Mouse (Mus musculus): ENCODE measurements at regions not wholly inside any gene's neighbourhood (a gene's known extent, or its start where the extent isn't known, plus 50 kb on each side); places are given as distances from the start of the nearest gene placed in this dataset.

- Histone ChIP-seq H3K36me3 (ENCODE audit: control insufficient read depth, insufficient read depth, low read length) (no peaks in the 10 kb centered on the region), H3K4me1 (replicated peaks; ENCODE audit: control insufficient read depth, insufficient read depth, low read length) (peaks cover 50% of the 10 kb centered on the region), H3K4me3 (ENCODE audit: control insufficient read depth, insufficient read depth, low read length) (no peak overlapping the region), H3K27ac (ENCODE audit: control insufficient read depth, insufficient read depth, low read length) (no peak overlapping the region), H3K27me3 (ENCODE audit: control insufficient read depth, insufficient read depth, low read length) (no peaks in the 10 kb centered on the region)
- no peak for TF ChIP-seq CTCF (IDR thresholded peaks at IDR 0.05; ENCODE audit: borderline replicate concordance, control insufficient read depth, extremely low read depth, insufficient read depth, low read length, poor library complexity)
- no peak for TF ChIP-seq POLR2A (IDR thresholded peaks at IDR 0.05; ENCODE audit: control insufficient read depth, extremely low read depth, insufficient read depth, low read length, poor library complexity)
- DNase-seq = no peak
- WGBS = 10% methylated on average over 5 of the region's 5 CpGs
These were observed 73.6 kb downstream of the Sdc1 start for GRCm38 (mm10) chr12:8844748-8845147.

GRCm38 (mm10) chr12:8845443-8845842, 74.3 kb downstream of the Sdc1 start:
- TF ChIP-seq POLR2A (IDR thresholded peaks at IDR 0.05; ENCODE audit: control insufficient read depth, extremely low read depth, insufficient read depth, low read length, poor library complexity) (no peak), CTCF (IDR thresholded peaks at IDR 0.05; ENCODE audit: borderline replicate concordance, control insufficient read depth, extremely low read depth, insufficient read depth, low read length, poor library complexity) (no peak)
- peaks cover 50% of the 10 kb centered on the region for H3K4me1 ChIP-seq (replicated peaks; ENCODE audit: control insufficient read depth, insufficient read depth, low read length)
- H3K27me3 ChIP-seq (ENCODE audit: control insufficient read depth, insufficient read depth, low read length) = no peaks in the 10 kb centered on the region
- H3K36me3 ChIP-seq (ENCODE audit: control insufficient read depth, insufficient read depth, low read length) = no peaks in the 10 kb centered on the region
- H3K4me3 ChIP-seq (ENCODE audit: control insufficient read depth, insufficient read depth, low read length) = no peak overlapping the region
- no peak for DNase-seq
- no peak overlapping the region for H3K27ac ChIP-seq (ENCODE audit: control insufficient read depth, insufficient read depth, low read length)
- WGBS = 85% methylated on average over 8 of the region's 8 CpGs

DNA sequence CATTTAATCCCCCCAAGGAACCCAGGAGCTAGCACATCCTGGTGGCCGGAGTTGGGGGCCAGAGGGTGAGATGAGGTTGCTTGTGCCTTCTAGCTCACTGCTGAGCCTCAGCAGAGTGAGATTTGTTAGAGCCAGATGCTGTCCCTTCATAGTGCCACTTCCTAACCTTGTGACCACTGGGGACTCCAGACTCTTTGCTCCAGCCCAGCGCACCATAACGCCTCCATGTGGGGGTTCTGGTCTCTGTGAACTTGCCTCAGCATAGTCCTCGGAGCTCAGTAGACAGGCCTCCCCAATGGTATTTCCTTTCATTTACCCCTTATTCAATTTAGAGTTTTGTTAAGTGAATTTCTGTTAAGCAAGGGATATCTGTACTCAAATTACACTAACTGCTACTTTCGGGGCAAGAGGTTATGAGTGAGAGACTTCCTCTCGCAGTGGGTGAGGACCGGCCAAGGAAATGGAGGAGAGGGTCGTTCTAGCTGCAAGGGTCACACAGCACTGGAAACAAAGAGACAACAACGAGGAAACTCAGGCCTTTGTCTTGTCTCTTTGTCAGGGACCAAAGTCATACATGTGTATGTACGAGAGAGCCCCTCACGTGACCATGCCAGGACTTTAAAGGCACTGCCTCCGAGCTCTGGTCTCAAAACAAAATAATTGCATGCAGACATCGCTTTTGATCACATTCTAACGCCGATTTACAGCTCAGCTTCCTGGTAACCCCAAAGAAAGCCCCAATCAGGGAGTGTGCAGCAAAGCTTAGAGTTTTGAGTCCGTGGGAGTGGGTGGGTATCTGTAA, 74.8 kb upstream of the Laptm4a start:
- Histone ChIP-seq H3K27ac (ENCODE audit: control insufficient read depth, insufficient read depth, low read length) (peak overlapping the region; percentile 39; the same call in 1 of the 2 replicates), H3K4me1 (replicated peaks; ENCODE audit: control insufficient read depth, insufficient read depth, low read length) (peaks cover 41% of the 10 kb centered on the region), H3K27me3 (ENCODE audit: control insufficient read depth, insufficient read depth, low read length) (no peaks in the 10 kb centered on the region), H3K36me3 (ENCODE audit: control insufficient read depth, insufficient read depth, low read length) (no peaks in the 10 kb centered on the region), H3K4me3 (ENCODE audit: control insufficient read depth, insufficient read depth, low read length) (peak overlapping the region; percentile 10; the same call in 1 of the 2 replicates)
- WGBS = 24% methylated on average over 16 of the region's 16 CpGs
- TF ChIP-seq CTCF (IDR thresholded peaks at IDR 0.05; ENCODE audit: borderline replicate concordance, control insufficient read depth, extremely low read depth, insufficient read depth, low read length, poor library complexity) (no peak), POLR2A (IDR thresholded peaks at IDR 0.05; ENCODE audit: control insufficient read depth, extremely low read depth, insufficient read depth, low read length, poor library complexity) (no peak)
- DNase-seq = peak; percentile 29

- no peak overlapping the region for H3K4me3 ChIP-seq (ENCODE audit: control insufficient read depth, insufficient read depth, low read length)
- no peak for TF ChIP-seq POLR2A (IDR thresholded peaks at IDR 0.05; ENCODE audit: control insufficient read depth, extremely low read depth, insufficient read depth, low read length, poor library complexity)
- TF ChIP-seq CTCF (IDR thresholded peaks at IDR 0.05; ENCODE audit: borderline replicate concordance, control insufficient read depth, extremely low read depth, insufficient read depth, low read length, poor library complexity) = no peak
- no peaks in the 10 kb centered on the region for H3K36me3 ChIP-seq (ENCODE audit: control insufficient read depth, insufficient read depth, low read length)
- peaks cover 36% of the 10 kb centered on the region for H3K4me1 ChIP-seq (replicated peaks; ENCODE audit: control insufficient read depth, insufficient read depth, low read length)
- peak overlapping the region; percentile 39; the same call in 1 of the 2 replicates for H3K27ac ChIP-seq (ENCODE audit: control insufficient read depth, insufficient read depth, low read length)
- DNase-seq = no peak
- 32% methylated on average over 10 of the region's 10 CpGs for WGBS
- H3K27me3 ChIP-seq (ENCODE audit: control insufficient read depth, insufficient read depth, low read length) = no peaks in the 10 kb centered on the region
These were observed 74.1 kb upstream of the Laptm4a start for GRCm38 (mm10) chr12:8847227-8847857.

DNA sequence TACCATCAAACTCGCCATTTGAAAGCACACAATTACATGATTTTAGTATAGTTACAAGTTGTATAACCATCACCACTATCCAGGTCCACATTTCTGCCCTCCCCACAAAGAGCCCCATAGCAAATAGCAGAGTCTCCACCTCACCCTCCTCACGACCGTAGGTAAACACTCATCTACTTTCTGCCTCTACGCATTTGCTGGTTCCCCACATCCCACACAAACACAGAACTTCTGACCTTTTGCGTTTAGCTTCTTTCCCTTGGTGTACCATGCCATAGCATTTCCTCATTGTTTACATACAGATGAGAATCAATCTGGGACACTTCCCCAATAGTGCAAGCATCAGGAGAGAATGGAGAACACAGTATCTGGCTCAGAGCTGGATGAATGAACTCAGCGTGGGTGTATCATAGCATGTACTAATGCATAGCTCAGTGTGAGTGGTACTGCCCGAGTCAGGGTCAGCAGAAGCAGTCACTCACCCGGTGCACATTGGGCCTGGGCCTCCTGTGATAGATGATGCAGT, 73.5 kb upstream of the Laptm4a start:
- Histone ChIP-seq H3K27ac (ENCODE audit: control insufficient read depth, insufficient read depth, low read length) (no peak overlapping the region), H3K4me1 (replicated peaks; ENCODE audit: control insufficient read depth, insufficient read depth, low read length) (peaks cover 35% of the 10 kb centered on the region), H3K36me3 (ENCODE audit: control insufficient read depth, insufficient read depth, low read length) (no peaks in the 10 kb centered on the region), H3K4me3 (ENCODE audit: control insufficient read depth, insufficient read depth, low read length) (no peak overlapping the region), H3K27me3 (ENCODE audit: control insufficient read depth, insufficient read depth, low read length) (no peaks in the 10 kb centered on the region)
- DNase-seq = no peak
- no peak for TF ChIP-seq POLR2A (IDR thresholded peaks at IDR 0.05; ENCODE audit: control insufficient read depth, extremely low read depth, insufficient read depth, low read length, poor library complexity)
- WGBS = 89% methylated on average over 8 of the region's 8 CpGs

DNA sequence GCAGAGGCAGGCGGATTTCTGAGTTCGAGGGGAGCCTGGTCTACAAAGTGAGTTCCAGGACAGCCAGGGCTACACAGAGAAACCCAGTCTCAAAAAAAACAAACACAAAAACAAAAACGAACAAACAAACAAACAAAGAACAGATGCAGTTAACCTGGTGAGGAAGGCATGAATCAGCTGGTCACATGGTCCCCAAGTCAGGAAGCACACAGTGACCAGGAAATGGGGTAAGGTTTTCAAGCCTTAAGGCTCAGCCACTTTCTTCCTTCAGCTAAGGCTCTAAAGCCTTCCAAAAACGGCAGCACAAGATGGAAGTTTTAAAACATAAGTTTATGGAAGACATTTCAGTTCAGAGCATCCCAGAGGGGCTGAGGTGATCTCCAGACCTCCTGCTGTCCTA, 67.6 kb upstream of the Laptm4a start:
- 68% methylated on average over 4 of the region's 4 CpGs for WGBS
- Histone ChIP-seq H3K27me3 (ENCODE audit: control insufficient read depth, insufficient read depth, low read length) (no peaks in the 10 kb centered on the region), H3K4me1 (replicated peaks; ENCODE audit: control insufficient read depth, insufficient read depth, low read length) (peaks cover 2% of the 10 kb centered on the region), H3K4me3 (ENCODE audit: control insufficient read depth, insufficient read depth, low read length) (no peak overlapping the region), H3K36me3 (ENCODE audit: control insufficient read depth, insufficient read depth, low read length) (no peaks in the 10 kb centered on the region), H3K27ac (ENCODE audit: control insufficient read depth, insufficient read depth, low read length) (no peak overlapping the region)
- no peak for DNase-seq
- no peak for TF ChIP-seq POLR2A (IDR thresholded peaks at IDR 0.05; ENCODE audit: control insufficient read depth, extremely low read depth, insufficient read depth, low read length, poor library complexity)
- TF ChIP-seq CTCF (IDR thresholded peaks at IDR 0.05; ENCODE audit: borderline replicate concordance, control insufficient read depth, extremely low read depth, insufficient read depth, low read length, poor library complexity) = no peak
